Mouse (Mus musculus) gastrocnemius, postnatal 10 days (tissue): ENCODE measurements at regions not wholly inside any gene's neighbourhood (a gene's known extent, or its start where the extent isn't known, plus 50 kb on each side); places are given as distances from the start of the nearest gene placed in this dataset.
A peak's percentile ranks its signal among the peaks of the same experiment; 100 is the strongest.

ENCODE experiments used
- DNase-seq: peaks from one replicate; pipeline ENCODE4 v3.0.0; 2021; ENCODE audit warnings: mixed read lengths

DNA sequence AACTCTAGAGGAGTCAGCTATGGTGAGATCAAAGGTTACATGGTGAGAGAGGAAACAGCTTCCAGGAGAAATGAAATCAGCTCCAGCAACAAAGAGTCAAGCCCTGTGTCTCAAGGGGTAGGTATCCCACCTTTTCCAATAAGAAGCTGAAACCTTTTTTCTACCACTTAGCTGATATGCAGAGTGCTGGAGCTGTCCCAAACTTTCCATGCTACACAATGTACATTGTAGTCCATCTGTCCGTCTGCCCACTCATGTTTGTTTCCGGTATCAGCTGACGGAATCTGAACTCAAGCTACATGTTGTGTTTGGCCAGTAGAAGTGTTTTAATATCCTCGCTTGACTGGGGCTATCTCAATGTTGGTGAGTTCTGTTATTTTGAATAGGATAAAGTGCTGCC is 83.6 kb upstream of the Ngf start:
- no peak for DNase-seq

DNA sequence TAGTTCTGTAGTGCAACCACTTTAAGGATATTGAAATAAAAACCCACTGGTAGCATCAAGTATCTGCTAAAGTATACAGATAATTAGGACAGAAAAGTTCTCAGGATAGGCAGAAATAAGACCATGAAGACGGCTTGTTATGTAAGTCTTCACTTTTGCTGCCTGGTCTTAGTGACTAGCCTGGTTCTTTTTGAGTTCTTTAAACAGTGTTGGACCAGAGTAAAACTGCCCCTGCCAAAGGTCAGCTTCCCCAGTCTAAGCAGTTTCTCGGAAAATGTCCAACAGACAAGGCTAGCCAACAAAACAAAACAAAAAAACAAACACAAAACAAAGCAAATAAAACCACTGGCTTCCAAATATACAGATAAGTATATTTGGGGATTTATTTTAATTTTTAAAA is 85.1 kb upstream of the Ngf start:
- DNase-seq, result no peak

GRCm38 (mm10) chr3:102383671-102384070 is 86.0 kb upstream of the Ngf start:
- no peak for DNase-seq

- DNase-seq, result no peak
Measured at GRCm38 (mm10) chr3:102381683-102382082, 88.0 kb upstream of the Ngf start.

DNA sequence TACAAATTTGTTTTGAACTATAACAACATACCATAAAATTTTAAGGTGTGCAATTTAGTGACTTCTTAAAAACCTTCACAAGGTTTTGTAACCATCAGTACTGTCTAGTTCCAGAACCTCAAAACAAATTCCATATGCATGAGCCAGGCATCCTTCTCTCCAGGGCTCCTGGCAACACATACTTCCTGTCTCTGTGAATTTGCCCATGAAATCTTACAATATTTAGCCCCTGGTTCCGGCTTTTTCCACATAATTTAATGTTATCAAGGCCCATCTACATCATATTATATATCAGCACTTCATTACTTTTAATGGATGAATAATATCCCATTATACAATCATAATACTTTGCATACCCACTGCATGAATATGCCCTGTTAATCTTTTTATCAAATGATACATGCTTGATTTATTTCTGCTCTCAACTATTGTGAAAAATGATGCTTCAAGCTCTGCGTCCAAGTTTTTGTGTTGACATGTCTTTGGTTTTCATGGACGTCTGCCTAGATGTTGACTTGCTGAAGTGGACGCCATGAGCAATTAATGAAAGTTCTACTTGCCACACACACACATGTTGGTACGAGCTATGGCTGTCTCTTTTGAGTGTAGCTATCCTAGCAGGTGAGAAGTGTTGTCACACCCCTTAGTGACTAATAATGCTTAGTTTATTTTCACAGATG is 95.2 kb upstream of the Ngf start:
- DNase-seq, result no peak

- no peak for DNase-seq
Measured at GRCm38 (mm10) chr3:102372205-102372899, 97.4 kb upstream of the Ngf start.

DNA sequence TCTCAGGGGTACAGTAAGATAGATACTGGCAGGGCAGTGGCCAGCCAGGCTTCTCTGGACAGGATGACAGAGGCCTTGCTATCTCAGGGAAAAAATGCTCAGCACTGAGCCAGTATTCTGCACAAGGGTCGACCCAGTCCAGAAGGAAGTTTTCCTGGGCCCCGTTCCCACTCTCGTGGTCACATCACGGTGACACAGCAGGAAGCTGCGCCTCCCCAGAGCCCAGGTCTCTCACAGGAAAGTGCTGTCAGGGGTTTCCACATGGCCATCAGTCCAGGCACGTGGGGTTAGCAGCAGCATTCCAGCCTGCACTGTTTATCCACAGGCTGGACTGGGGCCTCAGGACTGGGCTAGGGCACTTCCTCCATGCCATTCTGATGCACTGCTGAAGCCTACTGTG is 103.5 kb upstream of the Ngf start:
- no peak for DNase-seq

GRCm38 (mm10) chr3:102364326-102364935 is 105.3 kb upstream of the Ngf start:
- DNase-seq, result no peak

- no peak for DNase-seq
Measured at GRCm38 (mm10) chr3:102360732-102361280, 108.9 kb upstream of the Ngf start.

DNA sequence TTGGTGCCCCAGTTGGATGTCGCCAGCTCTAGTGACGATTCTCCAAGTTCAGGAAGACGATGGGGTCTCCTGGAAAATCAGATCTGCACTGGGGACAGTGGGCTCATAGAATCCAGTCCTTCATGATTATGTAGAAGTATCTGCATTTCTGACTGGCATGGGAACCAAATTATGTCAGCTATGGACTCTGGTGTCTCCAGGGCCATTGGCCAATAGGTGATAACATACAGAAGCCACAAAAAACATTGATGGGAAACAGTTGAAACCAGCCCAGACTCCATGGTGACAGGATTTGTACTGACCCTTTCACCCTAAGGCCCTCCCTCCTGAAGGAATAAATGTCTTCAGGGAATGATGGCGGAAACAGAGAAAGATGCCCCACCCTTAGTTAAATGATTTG is 110.9 kb upstream of the Ngf start:
- DNase-seq, result no peak

GRCm38 (mm10) chr3:102357062-102357610 is 112.6 kb upstream of the Ngf start:
- DNase-seq, result no peak

- no peak for DNase-seq
Measured at GRCm38 (mm10) chr3:102355352-102355751, 114.4 kb upstream of the Ngf start.

- no peak for DNase-seq
Measured at GRCm38 (mm10) chr3:102354771-102355170, 114.9 kb upstream of the Ngf start.

- no peak for DNase-seq
Measured at GRCm38 (mm10) chr3:102353277-102353900, 116.3 kb upstream of the Ngf start.

GRCm38 (mm10) chr3:102346077-102346476 is 123.6 kb upstream of the Ngf start:
- DNase-seq, result no peak

- DNase-seq, result no peak
Measured at GRCm38 (mm10) chr3:102345291-102345690, 124.4 kb upstream of the Ngf start.

GRCm38 (mm10) chr3:102340731-102341130 is 129.0 kb upstream of the Ngf start:
- no peak for DNase-seq

DNA sequence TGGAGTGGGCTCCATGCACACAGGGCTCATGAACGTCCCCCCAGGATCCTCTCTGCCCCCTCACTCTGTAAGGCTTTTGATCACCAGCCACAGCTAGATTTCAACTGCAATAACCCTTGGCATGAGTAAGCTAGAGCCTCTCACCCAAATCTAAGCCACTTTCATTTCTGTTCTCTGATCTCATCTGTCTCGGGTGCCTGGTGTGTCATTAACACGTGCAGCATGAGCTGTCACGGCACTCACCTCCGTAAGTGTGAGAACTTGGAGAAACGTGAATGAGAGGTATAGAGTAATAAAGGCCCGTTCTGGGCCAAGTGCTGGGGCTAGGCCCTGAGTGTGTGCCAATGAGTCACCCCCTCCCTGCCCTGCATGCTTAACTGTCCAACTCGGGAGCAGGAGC is 131.8 kb upstream of the Ngf start:
- DNase-seq, result no peak

DNA sequence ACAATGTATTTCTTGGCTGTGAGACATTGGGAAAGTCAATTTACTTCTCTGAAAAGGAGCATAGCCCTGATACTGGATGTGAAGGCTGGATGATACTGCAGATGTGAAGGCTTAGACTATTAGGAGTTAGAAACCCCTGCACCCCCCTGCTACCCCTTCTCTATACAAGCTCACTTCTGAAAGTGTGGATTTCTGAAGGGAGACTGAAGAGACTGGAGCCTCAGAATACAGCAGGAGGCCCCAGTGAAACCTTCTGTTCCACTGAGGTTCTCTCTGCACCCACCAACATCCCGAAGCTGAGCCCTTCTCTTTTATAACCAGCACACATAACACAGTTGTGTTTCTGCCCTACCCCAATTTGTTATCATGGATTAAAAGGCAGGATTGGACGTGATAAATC is 131.7 kb upstream of the Vangl1 start:
- no peak for DNase-seq

DNA sequence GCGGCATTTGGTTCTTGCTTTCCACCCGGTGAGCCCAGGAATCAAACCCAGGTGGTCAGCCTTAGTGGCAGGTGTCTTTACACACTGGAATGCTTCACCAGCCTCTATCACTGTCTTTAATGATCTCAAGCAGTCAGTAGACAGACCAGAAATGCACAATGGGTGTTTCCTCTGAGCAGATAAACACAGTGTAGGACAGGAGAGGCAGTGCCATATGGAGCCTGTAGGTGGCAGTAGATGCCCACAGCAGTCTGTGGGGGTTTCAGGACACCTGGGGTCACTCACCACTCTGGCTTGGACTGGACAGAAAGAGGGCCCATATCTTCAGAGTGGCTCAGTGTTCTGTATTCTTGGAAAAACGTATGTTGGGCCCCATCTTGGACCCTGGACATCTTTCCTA is 130.7 kb upstream of the Vangl1 start:
- DNase-seq, result peak; percentile 53

- no peak for DNase-seq
Measured at GRCm38 (mm10) chr3:102332221-102332620, 127.7 kb upstream of the Vangl1 start.

- no peak for DNase-seq
Measured at GRCm38 (mm10) chr3:102319331-102319730, 114.8 kb upstream of the Vangl1 start.

DNA sequence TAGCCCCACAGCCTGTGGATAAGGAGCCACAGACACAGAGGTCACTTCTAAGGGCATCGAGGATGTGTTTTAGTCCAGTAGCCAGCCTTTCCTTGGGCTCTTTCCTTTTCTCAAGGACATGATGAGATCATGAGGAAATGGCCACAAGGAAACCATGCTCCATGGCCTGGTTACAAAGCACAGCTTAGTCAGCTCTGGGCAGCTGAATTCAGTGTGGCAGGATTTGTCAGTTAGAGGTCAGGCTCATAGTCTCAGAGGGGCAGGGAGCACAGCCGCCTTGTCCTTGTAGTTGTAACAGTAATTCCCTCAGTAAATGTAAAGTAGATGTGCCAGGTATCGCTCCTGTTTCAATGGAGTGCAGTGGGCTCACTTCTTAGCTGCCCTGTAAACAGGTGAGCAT is 111.7 kb upstream of the Vangl1 start:
- DNase-seq, result no peak
